Mouse (Mus musculus) cerebellum, postnatal 25 days (tissue): ENCODE measurements around the gene Cpa1.

Experiments used
- DNase-seq, 2 experiments: peaks; one replicate each; pipeline ENCODE4 v3.0.0; 2021; ENCODE audit warnings: mixed read lengths in 2 of 2

Cpa1 gene

DNA sequence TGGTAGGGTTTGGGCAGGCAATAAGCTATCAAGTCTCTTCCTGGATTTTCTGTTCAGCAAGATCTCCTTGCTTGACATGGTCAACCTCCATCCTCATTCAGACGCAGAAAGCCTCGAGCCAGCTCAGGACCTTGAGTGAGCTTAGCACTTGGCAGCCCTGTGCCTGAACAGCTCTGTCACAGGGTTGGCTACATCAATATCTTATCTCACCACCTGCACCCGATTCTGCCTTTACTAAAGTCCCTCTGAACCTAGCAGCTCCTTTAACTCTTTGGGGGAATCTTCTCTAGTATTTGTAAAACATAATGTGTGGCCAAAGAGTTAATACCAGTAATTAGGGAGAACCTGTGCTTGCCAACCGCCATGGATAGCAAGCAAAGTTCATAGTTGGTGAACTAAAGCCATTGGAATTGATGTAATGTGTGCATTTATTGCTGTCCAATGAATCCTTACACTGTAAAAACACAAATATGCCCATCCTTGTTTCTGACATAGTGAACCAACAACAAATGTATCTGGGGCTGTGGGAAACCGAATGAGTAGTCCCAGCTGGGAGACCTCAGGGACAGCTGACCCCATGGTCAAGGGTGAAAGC, at the start of gene Cpa1:
Gene Cpa1 (plus strand): TSS at position 545 of the 595 bp plus-strand sequence.
- DNase-seq, result no peak

DNA sequence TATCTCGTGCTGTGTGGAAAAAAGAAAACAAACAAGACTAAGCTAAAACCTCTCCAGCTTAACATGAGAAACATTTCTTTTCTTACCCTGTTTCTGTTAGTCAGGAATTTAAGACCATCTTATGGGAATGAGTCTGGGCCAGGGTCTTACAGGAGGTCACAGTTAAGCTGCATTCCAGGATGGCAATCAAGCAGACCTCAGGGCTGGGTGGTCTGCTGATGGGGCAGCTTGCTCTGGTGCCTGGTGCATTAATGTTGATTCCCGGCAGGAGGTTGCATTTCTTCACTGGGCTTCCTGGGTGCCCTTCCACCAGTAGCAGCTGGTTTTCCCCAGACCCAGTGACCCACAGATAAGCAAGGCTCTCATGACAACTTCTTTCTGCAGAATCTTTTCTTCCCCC, 49.2 kb upstream of the Cpa1 start:
- no peak for DNase-seq

DNA sequence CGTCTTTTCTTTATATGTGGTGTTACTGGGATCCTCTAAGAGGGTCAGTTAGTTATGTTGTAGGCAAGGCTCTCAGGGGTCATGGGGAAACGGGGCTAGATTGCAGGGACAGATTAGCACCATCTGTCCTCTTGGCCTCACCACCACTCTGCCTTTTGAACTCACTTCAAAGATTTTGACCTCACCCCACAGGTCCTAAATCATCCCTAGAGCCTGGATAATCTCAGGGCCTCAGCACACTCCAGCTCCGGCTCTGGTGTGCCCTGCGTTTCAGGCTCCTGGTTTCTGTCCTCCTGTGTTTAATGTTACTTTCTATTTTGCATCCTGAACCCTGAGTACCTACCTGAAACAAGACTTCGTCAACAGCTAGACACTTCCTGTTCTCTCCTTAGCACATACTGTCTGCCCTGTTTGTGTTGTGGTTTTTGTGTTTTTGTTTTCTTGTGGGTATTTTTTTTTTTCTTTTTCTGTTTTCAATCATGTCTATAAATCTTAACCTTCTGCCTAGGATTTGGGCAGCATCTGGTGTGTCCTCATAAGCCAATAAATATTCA, 47.1 kb upstream of the Cpa1 start:
- no peak for DNase-seq

DNA sequence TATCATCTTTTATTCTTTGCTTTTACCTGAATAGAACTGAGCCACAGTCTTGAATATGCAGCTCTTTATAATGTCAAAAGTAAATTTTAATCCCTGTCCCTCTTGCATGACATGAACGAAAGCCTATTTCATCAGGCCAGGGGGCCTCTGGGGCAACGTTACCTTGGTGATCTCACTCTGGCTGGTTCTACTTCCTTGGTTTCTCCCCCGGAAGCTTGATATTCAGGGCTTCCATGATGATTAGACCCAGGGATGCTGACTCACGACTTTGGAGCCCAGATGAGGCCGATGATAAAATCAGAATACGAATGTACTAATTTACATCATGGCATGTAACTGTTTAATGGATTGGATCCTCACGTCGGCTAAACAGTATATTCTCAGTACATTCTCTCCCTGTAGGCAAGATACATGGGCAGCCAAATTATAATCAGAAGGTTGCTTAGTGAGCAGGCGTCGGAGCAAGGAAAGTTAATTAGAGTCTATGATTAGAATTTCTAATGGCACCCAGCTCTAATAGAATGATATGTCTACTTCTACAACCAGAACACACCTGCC, 46.5 kb upstream of the Cpa1 start:
- no peak for DNase-seq

DNA sequence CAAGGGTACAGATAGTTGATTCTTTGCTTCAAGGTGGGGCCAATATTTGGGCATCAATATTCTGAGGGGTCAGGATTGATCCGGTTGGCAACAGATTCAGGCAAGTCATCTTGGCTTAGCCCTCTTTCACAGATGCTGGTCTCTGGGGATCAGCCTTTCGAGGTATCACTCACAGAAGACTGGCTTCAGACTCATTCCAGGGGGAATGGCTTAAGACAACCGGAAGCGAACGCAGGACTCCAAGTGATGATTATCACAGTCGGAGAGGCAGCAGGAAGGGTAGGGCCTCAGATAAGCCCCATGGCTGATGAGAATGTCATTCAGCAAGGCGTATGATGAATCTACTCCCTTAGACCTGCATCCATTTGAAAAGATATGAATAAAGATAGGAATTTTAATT, 44.7 kb upstream of the Cpa1 start:
- DNase-seq, result no peak

DNA sequence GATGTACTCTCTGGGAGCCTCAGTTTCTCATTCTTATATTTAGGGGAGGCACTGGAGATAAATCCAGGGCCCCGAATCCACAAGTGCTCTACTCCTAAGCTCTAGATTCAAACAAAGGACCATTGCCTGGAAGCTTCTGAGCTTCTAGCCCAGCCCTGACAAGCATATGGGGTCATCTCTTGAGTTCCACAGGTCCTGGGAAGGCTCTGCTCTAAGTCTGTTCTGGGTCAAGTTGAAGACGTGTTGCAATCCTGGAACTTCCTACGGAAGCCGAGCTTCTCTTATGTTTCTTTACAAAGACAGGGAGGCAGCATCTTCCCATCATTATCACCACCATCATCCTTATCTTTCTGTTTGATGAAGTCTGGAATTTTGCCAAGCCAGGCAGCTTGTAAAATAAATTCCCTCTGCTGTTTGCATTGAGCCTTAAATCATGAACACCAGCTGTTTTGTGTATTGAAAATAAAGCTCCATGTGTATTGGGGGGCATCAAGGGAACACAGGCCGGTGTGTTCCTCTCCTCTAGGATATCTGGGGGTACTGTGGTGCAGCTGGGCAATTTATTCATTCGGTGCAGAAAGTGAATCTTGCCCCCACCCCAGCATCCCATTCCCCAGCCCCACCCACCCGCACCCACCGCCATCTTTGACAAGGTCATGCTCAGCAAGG, 42.7 kb upstream of the Cpa1 start:
- no peak for DNase-seq

DNA sequence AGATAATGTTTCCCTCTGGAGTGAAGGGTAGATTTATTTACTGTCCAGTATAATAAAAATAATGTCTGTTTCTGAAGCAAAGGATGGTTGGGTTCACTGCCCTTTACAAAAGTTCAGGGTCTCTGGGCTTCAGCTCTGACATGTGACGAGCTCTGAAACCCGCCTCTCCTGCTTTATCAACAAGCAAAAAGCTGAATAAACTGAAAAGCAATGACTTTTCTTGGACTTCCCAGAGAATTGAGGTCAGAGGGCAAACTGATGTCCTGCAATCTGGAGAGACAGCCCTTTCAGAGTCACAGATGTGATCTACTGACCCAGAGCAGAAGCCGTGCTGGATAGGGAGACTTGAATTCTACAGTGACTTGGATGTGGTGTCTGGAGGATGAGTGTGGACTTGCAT, 39.0 kb upstream of the Cpa1 start:
- DNase-seq, result no peak

DNA sequence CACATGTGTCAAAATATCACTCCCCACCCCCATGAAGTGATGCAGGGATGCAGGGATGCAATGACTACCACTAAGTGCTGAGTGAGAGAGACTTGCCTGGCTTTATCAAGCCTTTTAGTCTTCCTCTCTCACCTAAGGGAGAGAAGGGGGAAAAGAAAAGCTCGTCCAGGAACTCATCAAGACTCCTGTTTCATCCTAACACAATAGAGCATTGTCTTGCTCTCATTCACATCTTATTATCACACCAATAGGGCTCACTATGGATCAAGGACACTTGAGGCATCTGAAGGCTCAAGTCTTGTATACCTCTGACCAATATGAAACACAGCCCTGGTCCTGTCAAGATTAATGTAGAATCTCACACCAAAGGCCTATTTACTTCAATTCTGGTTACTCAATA, 38.0 kb upstream of the Cpa1 start:
- no peak for DNase-seq

DNA sequence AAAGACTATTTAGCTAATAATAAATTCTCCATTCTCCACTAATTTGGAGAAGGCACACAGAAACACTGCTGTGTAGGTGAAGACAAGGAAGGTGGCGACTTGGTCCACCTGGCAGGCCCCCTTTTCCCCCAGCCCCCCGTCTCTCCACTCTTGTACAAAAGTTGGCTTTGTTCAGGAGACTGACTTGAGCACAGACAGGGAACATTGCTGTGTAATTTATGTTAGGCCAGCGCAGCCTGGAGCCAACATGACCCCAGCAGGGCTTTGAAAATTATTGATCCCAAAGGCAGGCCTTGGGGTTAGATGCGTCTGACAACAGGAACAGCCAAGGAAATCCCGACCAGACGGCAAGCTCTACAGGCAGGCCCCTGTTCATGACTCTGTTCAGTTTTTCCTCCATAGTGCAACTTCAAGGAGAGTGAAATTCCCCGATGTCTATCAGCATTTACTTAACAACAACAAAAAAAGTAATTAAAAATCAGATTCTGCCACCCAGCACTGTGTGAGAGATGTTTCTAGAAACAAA, 34.6 kb upstream of the Cpa1 start:
- DNase-seq, result no peak

DNA sequence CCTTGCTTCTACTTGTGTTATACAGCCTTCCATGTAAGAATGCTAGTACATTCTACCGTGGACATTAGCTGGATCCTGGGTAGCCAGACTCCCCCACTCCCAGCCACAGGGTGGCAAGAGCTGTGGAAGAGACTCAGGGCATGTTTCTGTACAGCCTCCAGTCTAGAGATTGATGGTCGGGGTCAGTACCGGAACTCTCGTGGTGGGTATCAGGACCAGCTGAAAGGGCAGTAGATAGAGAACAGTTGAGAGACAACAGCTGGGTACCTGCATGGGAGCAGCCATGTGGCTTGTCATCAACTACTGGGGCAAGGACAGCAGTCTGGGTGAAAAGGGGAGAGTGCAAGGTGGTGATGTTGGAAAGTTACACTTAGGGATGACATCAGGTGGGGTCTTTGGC, 33.9 kb upstream of the Cpa1 start:
- no peak for DNase-seq

DNA sequence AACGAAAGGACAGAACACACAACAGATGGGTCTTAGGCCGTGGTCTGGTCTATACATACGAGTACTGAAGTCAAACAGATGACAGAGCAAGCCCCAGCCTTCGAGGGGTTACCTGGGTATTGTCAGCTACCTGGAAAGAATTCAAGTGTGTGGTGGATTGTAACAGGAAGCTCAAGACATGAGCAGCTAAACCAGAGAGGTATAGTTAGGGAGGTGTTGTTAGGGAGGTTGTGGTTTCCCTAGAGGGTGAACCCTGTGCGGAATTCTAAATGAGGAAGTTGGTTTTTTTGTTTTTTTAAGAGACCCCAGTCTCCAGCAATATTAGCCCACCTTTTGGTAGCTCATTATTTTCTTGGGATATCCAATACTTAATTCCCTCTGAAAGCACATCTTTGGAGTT, 33.3 kb upstream of the Cpa1 start:
- DNase-seq, result no peak

DNA sequence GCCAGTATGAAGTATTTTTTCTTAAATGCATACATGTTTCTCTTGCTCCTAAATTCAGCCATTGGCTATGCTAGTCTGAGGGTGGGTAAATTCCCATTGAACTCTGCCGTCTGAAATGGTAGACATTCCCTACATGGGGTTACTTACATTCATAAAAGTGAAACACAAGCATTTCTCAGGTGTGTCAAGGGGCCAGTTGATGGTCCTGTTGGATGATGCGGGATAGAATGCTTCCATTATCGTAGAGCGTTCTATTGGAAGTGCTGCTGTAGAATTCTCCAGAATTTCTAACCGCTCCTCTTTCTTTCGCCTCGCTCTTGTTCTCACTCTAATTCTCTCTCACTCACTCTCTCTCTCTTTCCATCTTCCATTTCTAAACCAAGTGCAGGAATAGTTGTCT, 28.3 kb upstream of the Cpa1 start, which contains the start of gene Cpa5:
Gene Cpa5 (plus strand): TSS at position 301 of the 400 bp plus-strand sequence.
- DNase-seq, result no peak

DNA sequence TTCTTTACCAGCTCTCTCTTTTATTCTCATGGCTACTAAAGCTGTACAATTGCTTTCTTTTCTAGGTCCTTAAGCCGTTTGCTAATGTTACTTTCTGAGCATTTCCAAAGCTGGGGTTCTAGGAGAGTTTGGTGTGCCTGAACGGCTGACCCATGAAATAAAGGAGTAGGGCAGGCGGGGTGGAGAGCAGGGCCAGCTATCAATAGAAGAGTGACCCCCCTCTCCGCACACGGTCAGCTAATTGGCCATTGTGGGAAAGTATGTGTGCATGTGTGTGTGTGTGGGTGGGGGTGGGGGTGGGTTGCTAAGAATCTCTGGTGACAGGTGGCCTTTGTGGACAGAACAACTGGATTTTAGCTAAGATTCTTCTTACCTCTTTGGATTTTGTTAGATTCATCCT, 27.8 kb upstream of the Cpa1 start:
- DNase-seq, result no peak

DNA sequence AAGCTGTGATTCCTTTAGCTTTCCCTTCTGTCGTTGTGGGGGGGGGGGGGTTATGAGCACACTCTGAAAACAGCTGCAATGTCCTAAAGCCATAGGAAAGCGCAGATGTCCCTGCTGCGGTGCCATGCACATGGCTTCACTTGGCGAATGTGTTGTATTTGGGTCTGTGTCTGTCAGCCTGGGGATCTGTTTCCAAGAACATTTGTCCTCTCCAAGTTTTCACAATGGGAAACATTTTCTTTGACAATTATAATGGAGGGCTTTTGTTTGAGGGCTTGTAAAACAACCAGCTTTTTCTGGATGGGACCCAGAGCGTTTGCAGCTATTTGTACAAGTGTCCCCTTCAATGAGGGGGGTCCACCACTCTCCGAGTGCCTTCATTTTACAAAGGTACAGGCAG, 24.8 kb upstream of the Cpa1 start:
- no peak for DNase-seq

DNA sequence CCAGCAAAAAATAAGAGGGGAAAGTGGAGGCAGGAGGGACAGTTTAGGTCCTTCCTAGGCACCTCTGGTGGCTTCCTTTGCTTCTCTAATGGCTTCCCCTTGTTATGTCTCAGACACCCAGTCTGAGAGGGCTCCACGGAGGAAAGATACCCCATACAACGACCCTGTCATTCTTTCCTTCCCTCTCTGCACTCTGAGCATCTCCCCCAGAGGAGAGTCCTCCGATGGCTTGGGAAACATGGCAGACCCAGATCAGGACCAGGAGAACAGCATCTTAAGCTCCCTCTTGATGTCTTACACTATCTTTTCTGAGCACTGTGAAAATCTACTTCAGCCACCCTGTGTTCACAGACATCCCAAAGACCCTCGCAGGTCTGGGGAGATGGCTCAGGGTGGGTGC, 23.3 kb upstream of the Cpa1 start:
- no peak for DNase-seq

DNA sequence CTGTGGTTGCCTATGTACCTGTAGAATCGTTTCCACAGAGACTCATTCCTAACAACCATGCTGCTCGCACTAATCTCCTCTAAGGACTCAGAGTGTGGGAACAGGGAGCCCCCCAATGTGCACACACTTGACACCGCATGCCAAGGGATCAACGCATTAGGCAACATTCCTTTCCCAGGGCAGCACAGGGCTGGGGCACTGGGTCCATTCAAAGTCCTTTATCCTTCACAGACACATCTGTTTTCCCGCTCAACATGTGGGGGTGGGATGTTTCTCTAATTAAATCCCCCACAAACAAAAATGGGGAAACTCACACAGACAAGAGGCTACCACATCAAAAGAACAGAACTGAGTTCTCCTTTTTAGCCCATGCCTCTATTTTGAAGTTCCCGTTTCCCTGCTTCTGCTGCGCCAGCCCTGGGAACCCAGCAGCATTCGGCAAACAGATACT, 22.5 kb upstream of the Cpa1 start:
- no peak for DNase-seq

DNA sequence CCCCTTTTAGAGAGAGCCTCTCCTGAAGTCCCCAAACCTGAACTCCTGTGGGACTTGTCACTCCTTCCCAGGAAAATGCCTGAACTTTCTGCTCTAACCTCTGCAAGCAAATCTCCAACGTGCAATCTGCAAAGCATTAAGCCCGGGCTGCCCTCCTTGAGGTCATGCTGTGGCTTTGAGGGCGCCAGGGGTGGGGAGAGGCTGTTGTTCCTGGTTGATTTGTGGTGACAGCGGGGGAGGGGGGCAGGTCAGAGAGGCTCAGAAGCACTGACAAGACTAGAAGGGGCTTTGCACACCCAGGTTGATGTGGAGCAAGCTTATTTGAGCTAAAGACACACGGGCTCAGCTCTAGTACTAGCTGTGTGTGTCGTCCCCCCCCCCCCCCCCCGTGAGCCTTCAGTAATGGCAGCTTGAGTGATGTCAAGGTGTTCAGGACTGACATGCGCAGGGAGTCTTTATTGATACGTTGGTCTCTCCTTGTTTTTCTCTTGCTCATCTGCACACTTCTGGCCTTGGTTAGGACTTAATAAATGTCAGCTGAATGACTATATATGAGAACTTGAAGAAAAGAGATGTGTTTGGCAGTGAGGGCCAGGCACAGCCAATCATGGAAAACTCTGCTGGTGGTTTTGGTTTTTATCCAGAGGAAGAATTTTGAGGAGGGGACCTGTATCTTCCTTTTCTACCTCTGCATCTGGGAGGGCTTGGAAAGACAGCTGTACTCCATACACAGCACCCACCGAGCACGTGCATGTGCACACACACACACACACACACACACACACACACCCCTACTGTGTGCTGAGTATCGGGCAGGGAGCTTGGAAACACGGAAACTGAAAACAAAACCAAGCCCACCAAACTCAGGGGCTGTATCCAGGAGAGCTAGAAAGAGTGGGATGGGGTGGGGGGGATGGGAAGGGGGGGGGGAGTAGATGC, 21.7 kb upstream of the Cpa1 start:
- DNase-seq, result peak in 1 of 2 experiments; percentile 11

DNA sequence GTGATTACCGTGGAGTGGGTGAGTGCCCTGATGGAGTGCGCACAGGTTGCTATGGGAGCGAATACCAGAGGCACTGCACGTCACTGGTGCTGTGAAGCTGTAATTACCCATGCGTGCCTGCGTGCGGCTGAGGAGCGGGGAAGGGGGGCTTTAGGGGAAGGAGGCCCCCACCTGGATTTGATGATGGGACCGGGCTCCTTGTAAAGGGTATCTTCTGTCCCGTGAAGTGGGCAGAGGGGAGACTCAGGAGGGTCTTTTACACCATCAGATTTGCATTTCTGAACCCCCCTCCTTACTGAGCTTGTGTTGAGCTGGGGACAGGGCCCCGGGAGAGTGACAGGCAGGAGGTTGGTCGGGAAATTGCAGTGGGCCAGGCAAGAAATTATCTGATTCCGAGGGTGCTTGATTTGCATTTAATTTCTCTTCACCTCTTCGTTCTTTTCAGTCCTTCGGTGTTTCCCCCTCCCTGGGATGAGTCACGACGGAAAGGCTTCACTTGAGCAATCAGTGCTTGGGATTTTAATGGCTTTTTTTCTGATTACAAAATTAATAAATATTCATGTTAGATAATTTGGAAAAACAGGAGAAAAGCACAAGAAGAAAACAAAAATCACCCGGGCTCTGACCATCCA, 20.9 kb upstream of the Cpa1 start:
- peak; percentile 30 to 38 for DNase-seq

DNA sequence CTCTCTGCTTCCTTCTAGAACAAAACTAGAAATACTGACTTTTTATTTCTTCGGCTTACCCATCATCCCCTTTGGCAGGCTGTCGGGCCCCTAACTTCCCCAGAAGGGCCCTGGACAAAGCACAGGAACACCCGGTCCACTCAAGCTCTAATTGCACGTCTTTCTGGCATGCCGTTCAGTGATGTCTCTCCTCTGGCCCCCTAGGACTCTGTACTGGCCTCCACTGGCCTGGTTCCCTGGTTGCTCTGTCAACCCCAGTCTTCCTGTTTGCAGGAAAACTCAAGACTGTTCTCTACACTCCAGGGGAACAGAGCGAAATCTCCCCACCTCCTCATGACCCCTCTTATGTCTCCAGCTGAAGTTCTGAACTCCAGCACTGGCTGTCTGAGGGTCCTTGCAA, 20.3 kb upstream of the Cpa1 start:
- DNase-seq, result no peak

DNA sequence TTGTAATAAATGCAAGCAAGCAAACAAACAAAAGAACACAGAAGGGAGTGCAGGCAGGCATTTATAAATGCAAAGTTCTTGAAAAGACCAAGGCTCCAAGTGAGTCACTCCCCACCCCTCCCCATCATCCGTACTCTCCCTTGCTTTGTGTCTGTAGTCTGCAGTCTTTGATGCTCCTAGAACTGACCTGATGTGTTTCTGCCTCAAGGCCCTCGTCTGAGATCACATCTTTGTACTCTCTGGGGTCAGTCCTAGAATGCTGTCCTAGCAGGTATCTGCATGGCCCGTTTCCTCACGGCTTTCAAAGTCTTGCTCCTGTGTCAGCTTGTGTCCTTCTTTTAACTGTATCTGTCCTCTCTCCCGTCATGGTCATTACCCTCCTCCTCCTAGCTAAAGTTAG, 19.4 kb upstream of the Cpa1 start:
- DNase-seq, result no peak

DNA sequence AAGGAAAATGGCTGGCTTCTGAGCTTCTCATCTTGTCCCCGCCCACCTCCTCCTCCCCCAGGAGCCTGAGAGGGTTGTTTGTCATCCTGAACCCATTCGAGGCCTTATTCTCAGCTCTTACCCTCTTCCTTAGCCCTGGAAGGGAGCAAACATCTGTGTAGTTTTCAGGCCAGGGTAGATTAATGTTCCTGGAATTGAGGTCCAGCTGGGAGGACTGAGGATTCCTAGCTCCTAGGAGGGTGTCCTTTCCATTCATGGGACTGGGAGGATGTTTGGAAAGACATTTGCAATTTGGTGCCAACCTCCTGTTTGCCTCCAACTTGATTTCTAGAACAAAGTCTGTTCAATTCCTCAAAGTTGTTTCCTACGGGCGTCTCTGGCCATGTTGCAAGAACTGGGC, 18.4 kb upstream of the Cpa1 start:
- no peak for DNase-seq

DNA sequence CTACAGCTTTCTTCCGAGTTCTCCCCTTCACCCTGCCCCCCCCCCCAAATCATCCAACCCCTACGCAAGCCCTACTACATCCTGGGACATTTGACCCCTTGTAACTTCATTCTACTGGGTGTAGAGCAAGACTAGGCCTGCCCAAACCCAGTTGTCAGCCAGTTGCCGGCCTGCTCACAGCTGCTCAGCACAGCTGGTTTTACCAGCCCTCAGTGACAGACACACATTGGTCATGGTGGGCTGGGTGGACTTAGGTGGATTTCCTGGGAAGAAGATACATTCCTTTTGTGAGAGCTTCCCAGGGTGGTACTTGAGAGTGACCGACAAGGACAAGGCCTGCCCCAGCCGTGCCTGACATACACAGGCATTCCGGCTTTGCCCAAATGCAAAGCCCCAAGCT, 18.0 kb upstream of the Cpa1 start:
- no peak for DNase-seq
